Mouse (Mus musculus): ENCODE data around the gene Aldh4a1.

- TF ChIP-seq POLR2A (IDR thresholded peaks at IDR 0.05; ENCODE audit: extremely low read depth, insufficient read depth, low read length), result no peak
- no peak for TF ChIP-seq CTCF (IDR thresholded peaks at IDR 0.05; ENCODE audit: extremely low read depth, insufficient read depth, low read length)
These were observed 38.9 kb upstream of the Aldh4a1 start for GRCm38 (mm10) chr4:139583629-139584245.
